Mouse (Mus musculus): ENCODE measurements around the gene Stab1. TPM values are rescaled to one million over a fixed set of nuclear protein-coding genes. Genes with fewer than 3 reads are reported as not detected.

Stab1 gene
- polyA plus RNA-seq, 1 experiment from 2014 or later, result 13.5 TPM

DNA sequence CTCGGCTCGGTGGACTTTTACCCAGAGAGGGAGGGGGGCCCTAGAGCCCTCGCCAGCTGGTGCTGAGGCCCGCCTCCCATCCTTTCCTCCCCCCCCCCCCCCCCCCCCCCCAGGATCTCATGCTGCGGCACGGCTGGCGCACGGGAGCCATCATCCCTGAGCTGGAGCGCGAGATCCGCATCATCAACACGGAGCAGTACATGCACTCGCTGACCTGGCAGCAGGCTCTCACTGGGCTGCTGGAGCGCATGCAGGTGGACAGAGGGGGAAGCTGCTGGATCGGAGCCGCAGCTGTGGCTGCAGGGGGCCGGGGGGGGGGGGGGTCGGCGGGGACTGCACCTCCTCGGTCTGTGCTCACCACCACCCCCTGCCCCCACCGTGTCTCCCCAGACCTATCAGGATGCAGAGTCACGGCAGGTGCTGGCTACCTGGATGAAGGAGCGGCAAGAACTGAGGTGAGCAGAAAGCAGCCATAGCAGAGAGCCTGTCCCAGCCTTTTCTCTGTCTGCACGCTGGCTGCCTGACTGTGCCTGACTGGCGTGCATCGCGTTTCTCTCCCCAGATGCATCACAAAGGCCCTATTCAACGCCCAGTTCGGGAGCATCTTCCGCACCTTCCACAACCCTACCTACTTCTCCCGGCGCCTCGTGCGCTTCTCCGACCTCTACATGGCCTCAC lies 30.1 kb downstream of the Stab1 start:
- no peak for ATAC-seq
- Histone ChIP-seq H3K36me3 (ENCODE audit: control insufficient read depth, insufficient read depth, low read length) (peaks cover 10% of the 10 kb centered on the region), H3K27ac (ENCODE audit: low read depth, low read length) (no peak overlapping the region), H3K9me3 (ENCODE audit: control insufficient read depth, low read length) (no peaks in the 10 kb centered on the region), H3K27me3 (replicated peaks; ENCODE audit: control insufficient read depth, insufficient read depth, low read length) (no peaks in the 10 kb centered on the region), H3K4me1 (ENCODE audit: control insufficient read depth, insufficient read depth, low read depth, low read length) (peaks cover 6% of the 10 kb centered on the region), H3K9ac (ENCODE audit: low read depth, low read length) (no peak overlapping the region), H3K4me3 (ENCODE audit: low read length) (no peak overlapping the region), H3K4me2 (ENCODE audit: low read length) (no peak overlapping the region)
- 79% methylated on average over 20 of the region's 35 CpGs for WGBS

DNA sequence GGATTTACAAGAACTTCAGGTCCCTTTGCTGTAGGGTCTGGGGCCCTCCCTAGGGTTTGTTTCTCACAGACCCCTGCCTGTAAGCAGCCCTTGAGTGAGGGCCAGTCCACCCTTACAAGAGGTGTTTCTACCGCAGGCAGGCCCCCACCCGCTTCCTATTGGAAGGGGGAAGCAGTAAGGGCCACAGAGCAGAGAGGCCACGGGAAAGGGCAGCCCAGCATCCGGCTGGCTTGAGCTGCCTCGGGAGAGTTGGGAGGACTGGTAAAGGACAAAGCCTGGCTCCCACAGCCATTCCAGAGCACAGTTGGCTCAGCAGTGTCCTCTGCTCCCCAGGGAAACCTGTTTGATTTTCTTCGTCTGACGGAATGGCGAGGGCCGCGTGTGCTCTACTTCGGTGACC lies 30.6 kb downstream of the Stab1 start:
- no peak overlapping the region for H3K9ac ChIP-seq (ENCODE audit: low read depth, low read length)
- no peak for ATAC-seq
- 0 out of 2 replicates have a peak overlapping the region, but pooled peaks have one; percentile 0 for H3K27ac ChIP-seq (ENCODE audit: low read depth, low read length)
- peaks cover 12% of the 10 kb centered on the region for H3K4me1 ChIP-seq (ENCODE audit: control insufficient read depth, insufficient read depth, low read depth, low read length)
- peaks cover 10% of the 10 kb centered on the region for H3K36me3 ChIP-seq (ENCODE audit: control insufficient read depth, insufficient read depth, low read length)
- no peak overlapping the region for H3K4me3 ChIP-seq (ENCODE audit: low read length)
- H3K4me2 ChIP-seq (ENCODE audit: low read length), result no peak overlapping the region
- no peaks in the 10 kb centered on the region for H3K27me3 ChIP-seq (replicated peaks; ENCODE audit: control insufficient read depth, insufficient read depth, low read length)
- no peaks in the 10 kb centered on the region for H3K9me3 ChIP-seq (ENCODE audit: control insufficient read depth, low read length)
- 69% methylated on average over 11 of the region's 11 CpGs for WGBS

DNA sequence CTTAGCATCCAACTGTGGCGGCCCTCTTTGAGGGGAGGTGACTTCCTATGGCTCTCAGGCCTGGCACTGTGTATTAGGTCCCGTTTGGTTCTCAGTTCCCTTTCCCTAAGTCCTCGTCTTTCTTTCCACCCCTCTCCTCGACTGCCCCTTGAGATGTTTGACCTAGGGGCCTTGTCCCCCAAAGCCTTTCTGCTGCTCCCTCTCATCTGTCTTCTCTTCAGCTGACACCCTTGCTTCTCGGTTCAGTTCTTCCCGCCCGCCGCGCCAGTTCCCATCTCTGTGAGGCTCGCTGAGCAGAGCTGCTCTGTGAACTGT lies 31.2 kb downstream of the Stab1 start:
- Histone ChIP-seq H3K4me2 (ENCODE audit: low read length) (no peak overlapping the region), H3K27ac (ENCODE audit: low read depth, low read length) (no peak overlapping the region), H3K27me3 (replicated peaks; ENCODE audit: control insufficient read depth, insufficient read depth, low read length) (no peaks in the 10 kb centered on the region), H3K36me3 (ENCODE audit: control insufficient read depth, insufficient read depth, low read length) (peaks cover 10% of the 10 kb centered on the region), H3K9ac (ENCODE audit: low read depth, low read length) (no peak overlapping the region), H3K4me3 (ENCODE audit: low read length) (no peak overlapping the region), H3K4me1 (ENCODE audit: control insufficient read depth, insufficient read depth, low read depth, low read length) (peaks cover 17% of the 10 kb centered on the region), H3K9me3 (ENCODE audit: control insufficient read depth, low read length) (no peaks in the 10 kb centered on the region)
- WGBS, result 84% methylated on average over 10 of the region's 10 CpGs
- no peak for ATAC-seq

DNA sequence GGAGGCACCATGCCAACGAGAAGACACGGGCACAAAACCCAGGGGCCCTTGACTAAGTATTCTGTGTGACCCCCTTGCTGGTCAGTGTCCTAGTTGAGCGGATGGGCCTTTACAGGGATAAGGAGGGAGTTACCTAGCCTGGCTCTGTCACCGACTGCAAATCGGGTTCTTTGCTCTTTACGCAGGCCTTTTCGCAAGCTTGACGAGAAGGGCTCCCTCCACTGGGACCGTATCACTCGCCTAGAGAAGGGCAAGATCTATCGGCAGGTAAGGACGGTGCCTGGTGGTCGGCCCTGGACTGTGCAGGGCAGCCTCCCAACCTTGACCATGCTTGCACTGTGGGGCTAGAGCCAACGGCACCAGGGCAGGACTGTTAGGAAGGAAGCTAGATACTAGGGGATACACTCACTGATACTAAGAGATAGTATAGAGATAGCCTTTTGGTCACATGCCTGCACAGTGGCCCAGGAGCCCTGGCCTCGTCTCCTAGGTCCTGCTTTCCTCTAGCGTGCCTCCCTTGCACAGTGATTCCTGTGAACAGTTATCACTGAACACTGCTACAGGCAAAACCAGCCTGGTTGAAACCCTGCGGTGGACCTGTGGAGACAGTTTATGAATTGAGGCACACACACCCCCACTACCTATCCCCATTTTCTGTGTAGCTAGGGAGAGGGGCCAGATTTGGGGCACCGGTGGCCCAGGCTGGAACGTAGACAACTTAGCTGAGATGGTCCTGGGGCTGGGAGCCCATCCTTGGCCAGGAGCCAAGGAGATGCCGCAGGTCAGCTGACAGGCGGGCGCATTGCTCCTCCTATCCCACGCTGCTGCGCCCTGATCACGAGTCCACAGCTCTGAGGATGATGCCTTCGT lies 31.8 kb downstream of the Stab1 start:
- Histone ChIP-seq H3K4me2 (ENCODE audit: low read length) (no peak overlapping the region), H3K9ac (ENCODE audit: low read depth, low read length) (no peak overlapping the region), H3K4me3 (ENCODE audit: low read length) (no peak overlapping the region), H3K27me3 (replicated peaks; ENCODE audit: control insufficient read depth, insufficient read depth, low read length) (no peaks in the 10 kb centered on the region), H3K4me1 (ENCODE audit: control insufficient read depth, insufficient read depth, low read depth, low read length) (peaks cover 23% of the 10 kb centered on the region), H3K27ac (ENCODE audit: low read depth, low read length) (no peak overlapping the region), H3K36me3 (ENCODE audit: control insufficient read depth, insufficient read depth, low read length) (peaks cover 10% of the 10 kb centered on the region), H3K9me3 (ENCODE audit: control insufficient read depth, low read length) (no peaks in the 10 kb centered on the region)
- WGBS, result 87% methylated on average over 26 of the region's 26 CpGs
- ATAC-seq, result no peak

DNA sequence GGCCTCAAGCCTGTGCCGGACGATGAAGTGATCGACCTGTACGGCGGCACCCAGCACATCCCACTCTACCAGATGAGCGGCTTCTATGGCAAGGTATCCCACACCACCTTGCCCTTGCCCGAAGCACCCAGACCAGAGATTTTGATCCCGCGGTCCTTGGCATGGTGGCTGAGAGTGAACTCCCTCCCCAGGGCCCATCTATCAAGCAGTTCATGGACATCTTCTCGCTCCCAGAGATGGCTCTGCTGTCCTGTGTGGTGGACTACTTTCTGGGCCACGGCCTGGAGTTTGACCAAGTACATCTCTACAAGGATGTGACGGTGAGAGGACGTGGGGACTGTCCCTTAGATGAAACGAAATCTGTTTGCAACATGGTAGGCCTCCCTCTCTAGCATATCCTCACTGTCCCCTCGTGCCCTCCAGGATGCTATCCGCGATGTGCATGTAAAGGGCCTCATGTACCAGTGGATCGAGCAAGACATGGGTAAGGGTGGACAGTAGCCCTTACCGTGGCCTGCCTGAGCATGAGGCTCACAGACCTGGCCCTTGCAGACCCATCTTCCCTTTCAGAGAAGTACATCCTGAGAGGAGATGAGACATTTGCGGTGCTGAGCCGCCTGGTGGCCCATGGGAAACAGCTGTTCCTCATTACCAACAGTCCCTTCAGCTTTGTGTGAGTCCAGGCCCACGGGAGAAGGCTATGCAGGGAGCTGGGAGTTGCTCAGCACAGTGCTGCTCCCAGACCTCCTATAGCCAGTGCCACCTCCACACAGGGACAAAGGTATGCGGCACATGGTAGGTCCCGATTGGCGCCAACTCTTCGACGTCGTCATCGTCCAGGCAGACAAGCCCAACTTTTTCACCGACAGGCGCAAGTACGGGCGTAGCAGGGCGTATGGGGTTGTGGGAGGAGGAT lies 32.7 kb downstream of the Stab1 start:
- Histone ChIP-seq H3K27me3 (replicated peaks; ENCODE audit: control insufficient read depth, insufficient read depth, low read length) (no peaks in the 10 kb centered on the region), H3K36me3 (ENCODE audit: control insufficient read depth, insufficient read depth, low read length) (peaks cover 10% of the 10 kb centered on the region), H3K9ac (ENCODE audit: low read depth, low read length) (no peak overlapping the region), H3K27ac (ENCODE audit: low read depth, low read length) (no peak overlapping the region), H3K4me2 (ENCODE audit: low read length) (no peak overlapping the region), H3K4me3 (ENCODE audit: low read length) (no peak overlapping the region), H3K4me1 (ENCODE audit: control insufficient read depth, insufficient read depth, low read depth, low read length) (peaks cover 23% of the 10 kb centered on the region), H3K9me3 (ENCODE audit: control insufficient read depth, low read length) (no peaks in the 10 kb centered on the region)
- ATAC-seq, result no peak
- 96% methylated on average over 34 of the region's 34 CpGs for WGBS

DNA sequence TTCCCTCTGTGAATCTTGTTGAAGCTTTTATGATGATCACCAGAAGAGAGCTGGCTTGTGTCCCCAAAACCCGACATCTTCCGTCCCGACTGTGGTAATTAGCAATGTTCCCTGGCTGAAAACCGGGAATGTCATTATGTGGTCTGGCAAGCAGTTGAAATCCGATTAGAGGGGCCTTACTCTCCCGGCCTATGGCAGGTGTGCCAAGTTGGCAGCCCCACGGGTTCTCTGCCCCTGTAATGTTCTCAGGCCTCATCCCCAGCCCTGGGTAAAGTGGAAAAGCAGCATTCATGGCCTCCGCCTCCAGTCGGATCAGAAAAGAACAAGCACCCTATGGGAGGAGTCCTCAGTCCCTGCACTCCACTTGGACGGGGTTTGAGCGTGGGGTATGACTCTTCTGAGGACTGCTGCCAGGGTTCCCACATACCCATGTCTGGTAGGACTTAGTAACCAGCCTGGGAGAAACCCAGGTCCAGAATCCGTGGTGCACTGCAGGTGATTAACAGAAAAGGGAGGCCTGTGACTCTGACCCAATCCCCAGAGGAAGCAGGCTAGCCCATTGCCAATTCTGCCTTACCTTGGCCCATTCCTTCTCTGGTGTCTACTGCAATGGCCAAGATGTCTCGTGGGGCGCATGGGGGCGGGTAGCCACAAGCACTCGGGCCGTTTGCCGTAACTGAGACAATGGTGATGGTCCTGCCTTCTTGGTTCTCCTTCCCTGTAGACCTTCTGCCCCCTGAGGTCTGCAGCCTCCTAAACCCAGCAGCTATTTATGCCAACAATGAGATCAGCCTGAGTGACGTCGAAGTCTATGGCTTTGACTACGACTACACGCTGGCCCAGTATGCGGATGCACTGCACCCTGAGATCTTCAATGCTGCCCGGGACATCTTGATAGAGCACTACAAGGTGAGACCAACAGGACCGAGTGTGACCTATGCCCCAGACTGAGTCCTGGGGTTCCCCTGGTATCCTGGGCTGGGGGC lies 34.1 kb downstream of the Stab1 start:
- Histone ChIP-seq H3K4me3 (ENCODE audit: low read length) (no peak overlapping the region), H3K9me3 (ENCODE audit: control insufficient read depth, low read length) (no peaks in the 10 kb centered on the region), H3K4me1 (ENCODE audit: control insufficient read depth, insufficient read depth, low read depth, low read length) (peaks cover 29% of the 10 kb centered on the region), H3K27ac (ENCODE audit: low read depth, low read length) (peak overlapping the region; percentile 57; the same call in 1 of the 2 replicates), H3K4me2 (ENCODE audit: low read length) (0 out of 2 replicates have a peak overlapping the region, but pooled peaks have one; percentile 13), H3K27me3 (replicated peaks; ENCODE audit: control insufficient read depth, insufficient read depth, low read length) (no peaks in the 10 kb centered on the region), H3K36me3 (ENCODE audit: control insufficient read depth, insufficient read depth, low read length) (peaks cover 7% of the 10 kb centered on the region), H3K9ac (ENCODE audit: low read depth, low read length) (no peak overlapping the region)
- ATAC-seq, result peak; percentile 2; the same call in 1 of the 2 replicates
- 77% methylated on average over 25 of the region's 25 CpGs for WGBS

DNA sequence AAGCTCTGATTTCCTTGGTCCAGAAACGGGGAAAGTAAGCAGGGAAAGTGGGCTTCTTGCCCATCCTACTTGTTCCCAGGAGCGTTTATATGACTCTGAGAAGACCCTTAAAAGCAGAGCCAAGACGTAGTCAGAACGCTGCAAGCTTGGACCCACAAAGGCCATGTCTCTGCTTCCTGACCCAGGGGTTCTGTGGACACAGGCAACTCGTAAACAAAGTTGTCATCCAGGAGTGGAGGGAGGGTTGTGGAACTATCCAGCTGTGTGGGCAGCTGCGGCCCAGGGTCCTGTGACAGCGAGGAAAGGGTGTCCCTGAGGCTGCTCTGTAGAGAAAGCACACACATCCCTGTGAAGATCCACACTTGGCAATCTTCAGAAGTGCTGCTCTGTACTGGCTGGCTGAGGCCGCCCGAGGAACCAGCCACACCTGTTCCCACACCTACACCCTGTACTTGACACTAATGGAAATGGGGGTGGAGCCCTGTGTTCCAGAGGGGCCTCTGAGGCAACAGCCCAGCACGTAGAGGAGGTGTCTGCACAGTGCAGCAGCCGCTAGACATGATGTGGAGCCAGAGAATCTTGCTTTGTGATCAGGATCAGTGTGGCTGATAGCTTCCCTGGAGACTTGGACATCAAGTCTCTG lies 35.3 kb downstream of the Stab1 start:
- H3K4me2 ChIP-seq (ENCODE audit: low read length), result peak overlapping the region; percentile 2
- H3K36me3 ChIP-seq (ENCODE audit: control insufficient read depth, insufficient read depth, low read length), result peaks cover 7% of the 10 kb centered on the region
- H3K9me3 ChIP-seq (ENCODE audit: control insufficient read depth, low read length), result no peaks in the 10 kb centered on the region
- H3K27me3 ChIP-seq (replicated peaks; ENCODE audit: control insufficient read depth, insufficient read depth, low read length), result no peaks in the 10 kb centered on the region
- H3K4me1 ChIP-seq (ENCODE audit: control insufficient read depth, insufficient read depth, low read depth, low read length), result peaks cover 31% of the 10 kb centered on the region
- no peak overlapping the region for H3K27ac ChIP-seq (ENCODE audit: low read depth, low read length)
- WGBS, result 62% methylated on average over 11 of the region's 11 CpGs
- H3K9ac ChIP-seq (ENCODE audit: low read depth, low read length), result 0 out of 2 replicates have a peak overlapping the region, but pooled peaks have one; percentile 13
- no peak for ATAC-seq
- H3K4me3 ChIP-seq (ENCODE audit: low read length), result no peak overlapping the region

DNA sequence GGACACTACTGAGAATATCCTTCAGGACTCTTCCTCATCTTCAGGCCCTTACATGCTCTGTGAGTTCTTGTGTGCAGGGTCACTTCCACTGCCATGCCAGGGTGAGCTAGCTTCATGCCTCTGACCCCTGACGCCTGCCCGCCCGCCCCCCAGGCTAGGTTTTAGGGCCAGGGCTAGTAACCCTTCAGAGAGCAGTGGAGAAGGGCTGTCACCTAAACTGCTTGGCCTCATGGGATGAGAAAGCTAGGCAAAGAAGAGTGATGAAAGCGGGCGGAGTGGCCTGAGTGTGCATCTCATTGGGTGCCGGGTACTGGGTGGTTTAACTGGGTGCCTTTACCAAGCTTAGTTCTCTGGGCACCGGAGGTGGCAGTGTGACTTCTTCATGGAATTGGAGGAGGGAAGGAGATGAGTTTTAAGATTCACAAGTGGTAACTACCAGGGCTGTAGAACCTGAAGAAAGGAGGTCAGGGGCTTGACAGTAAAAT lies 35.9 kb downstream of the Stab1 start:
- peaks cover 7% of the 10 kb centered on the region for H3K36me3 ChIP-seq (ENCODE audit: control insufficient read depth, insufficient read depth, low read length)
- peak overlapping the region; percentile 55 for H3K4me3 ChIP-seq (ENCODE audit: low read length)
- H3K27me3 ChIP-seq (replicated peaks; ENCODE audit: control insufficient read depth, insufficient read depth, low read length), result no peaks in the 10 kb centered on the region
- no peak overlapping the region for H3K9ac ChIP-seq (ENCODE audit: low read depth, low read length)
- H3K27ac ChIP-seq (ENCODE audit: low read depth, low read length), result no peak overlapping the region
- ATAC-seq, result no peak
- 86% methylated on average over 7 of the region's 7 CpGs for WGBS
- H3K4me1 ChIP-seq (ENCODE audit: control insufficient read depth, insufficient read depth, low read depth, low read length), result peaks cover 34% of the 10 kb centered on the region
- H3K9me3 ChIP-seq (ENCODE audit: control insufficient read depth, low read length), result no peaks in the 10 kb centered on the region
- H3K4me2 ChIP-seq (ENCODE audit: low read length), result peak overlapping the region; percentile 57
